8 mouse cellular contexts compared by ENCODE assay signal in genomic region chr11:69795168-69795982, GRCm38 (mm10). TPM values are rescaled to one million over a fixed set of nuclear protein-coding genes. Genes with fewer than 3 reads are reported as not detected.
DNase-seq lines count a peak whose midpoint lies in the region; ATAC-seq lines count a peak whose summit lies in the region.

Gene Chrnb1, minus strand, starts transcription at chr11:69795943.

- peak; percentile 94 for ATAC-seq in hindbrain, embryonic 15.5 days (ENCODE audit: low FRiP score, low read depth)

- WGBS in hindbrain, embryonic 15.5 days = 1% methylated on average over 52 of the region's 52 CpGs

- peak within 1 kb of the TSS; percentile 47 for H3K4me3 ChIP-seq in hindbrain, embryonic 15.5 days

- H3K9ac ChIP-seq in hindbrain, embryonic 15.5 days = peak within 1 kb of the TSS; percentile 43; the same call in 1 of the 2 replicates

- DNase-seq in WW6 (ENCODE audit: low read depth, low spot score) = peak; percentile 94
- DNase-seq in cerebellum, postnatal 36 days = peak; percentile 85 to 91
- peak; percentile 81 to 91 for DNase-seq in frontal cortex, postnatal 36 days (ENCODE audit: low spot score in 2 of 2)
- DNase-seq in left cerebral cortex, adult 11 months (ENCODE audit: low spot score) = peak; percentile 90
- peak; percentile 95 to 97 for DNase-seq in lung, postnatal 4 days
- DNase-seq in right cerebral cortex, adult 2 months (ENCODE audit: low spot score in 2 of 2) = peak; percentile 85 to 91
- DNase-seq in urinary bladder, postnatal 14 days (ENCODE audit: low spot score) = peak; percentile 96

- H3K9me3 ChIP-seq in hindbrain, embryonic 15.5 days = no peaks in the 10 kb centered on the region

- no peaks in the 10 kb centered on the region for H3K36me3 ChIP-seq in hindbrain, embryonic 15.5 days

- peak within 1 kb of the TSS; percentile 89 for H3K4me2 ChIP-seq in hindbrain, embryonic 15.5 days

- no peak within 1 kb of the TSS for H3K27ac ChIP-seq in hindbrain, embryonic 15.5 days (replicated peaks)

- peaks cover 17% of the 10 kb centered on the region; the same call in 1 of the 2 replicates for H3K27me3 ChIP-seq in hindbrain, embryonic 15.5 days

- peaks cover 29% of the 10 kb centered on the region for H3K4me1 ChIP-seq in hindbrain, embryonic 15.5 days (replicated peaks)

RNA-seq across cellular contexts. Expression of gene Chrnb1, which starts in this region (rescaled TPM):
- polyA plus RNA-seq in hindbrain, embryonic 15.5 days (2015; fragmentation: Nextera tagmentation; extraction: Ambion mirVana) = 1.2 and 2.2 TPM in 2 replicates
